Mouse (Mus musculus): ENCODE measurements at regions not wholly inside any gene's neighbourhood (a gene's known extent, or its start where the extent isn't known, plus 50 kb on each side); places are given as distances from the start of the nearest gene placed in this dataset.
A peak's percentile ranks its signal among the peaks of the same experiment; 100 is the strongest.

DNA sequence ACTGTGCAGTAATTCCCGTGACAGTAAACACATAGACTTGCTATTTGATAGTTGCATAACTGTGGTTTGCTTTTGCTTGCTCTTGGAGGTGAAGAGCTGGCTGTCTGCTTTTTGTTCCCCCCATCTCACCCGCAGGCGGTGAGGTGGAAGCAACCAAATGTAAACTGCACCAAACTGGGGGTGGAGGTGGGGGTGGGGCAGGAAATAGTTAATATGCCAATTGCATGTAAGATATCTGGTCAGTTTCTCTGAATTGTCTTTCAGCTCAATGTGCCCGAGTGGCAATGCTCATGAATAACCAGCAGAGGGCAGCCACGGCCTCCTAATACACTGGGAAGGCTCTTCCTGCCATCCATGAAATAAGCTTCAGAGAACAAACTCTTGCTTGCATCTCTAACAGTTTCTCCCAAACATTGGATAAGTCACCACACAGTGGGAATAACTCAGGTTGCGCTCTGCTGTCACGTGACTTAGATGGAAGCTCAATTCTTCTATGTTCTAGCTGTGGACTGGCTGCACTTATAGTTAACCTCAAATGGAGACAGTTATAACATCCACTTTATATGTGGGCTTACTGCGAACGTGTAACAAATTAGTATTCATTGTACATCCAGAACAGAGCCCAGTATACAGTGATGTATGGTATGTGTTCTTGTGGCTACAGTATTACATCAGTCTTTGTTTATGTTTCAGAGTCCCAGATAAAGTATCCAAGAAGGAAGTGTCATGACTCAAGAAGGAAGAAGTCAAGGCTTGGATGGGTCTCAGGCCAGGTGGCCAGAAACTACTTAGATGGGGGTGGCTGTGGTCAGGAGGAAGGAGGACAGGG, 62.0 kb upstream of the Egflam start:
- peak; percentile 94 for DNase-seq (ENCODE audit: low read depth, low spot score)

DNA sequence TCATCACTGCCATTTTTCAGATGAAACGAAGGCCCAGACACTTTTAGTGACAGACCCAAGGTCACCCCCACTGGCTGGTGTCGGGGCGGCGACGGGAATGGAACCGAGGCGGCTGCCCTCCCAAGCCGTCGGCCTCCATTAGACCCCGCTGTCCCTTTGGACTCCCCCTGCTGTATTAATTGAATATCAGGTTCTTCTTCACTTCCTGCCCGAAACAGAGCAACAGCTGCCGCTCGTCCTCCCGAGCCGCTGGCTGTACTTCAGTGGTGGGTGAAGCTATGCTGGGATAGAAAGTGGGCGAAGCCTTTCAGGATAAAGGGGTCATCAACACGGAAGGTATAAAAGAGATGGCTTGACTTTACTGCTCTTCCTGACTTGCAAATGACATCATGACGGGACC, 64.4 kb upstream of the Egflam start:
- DNase-seq (ENCODE audit: low read depth, low spot score) = no peak

DNA sequence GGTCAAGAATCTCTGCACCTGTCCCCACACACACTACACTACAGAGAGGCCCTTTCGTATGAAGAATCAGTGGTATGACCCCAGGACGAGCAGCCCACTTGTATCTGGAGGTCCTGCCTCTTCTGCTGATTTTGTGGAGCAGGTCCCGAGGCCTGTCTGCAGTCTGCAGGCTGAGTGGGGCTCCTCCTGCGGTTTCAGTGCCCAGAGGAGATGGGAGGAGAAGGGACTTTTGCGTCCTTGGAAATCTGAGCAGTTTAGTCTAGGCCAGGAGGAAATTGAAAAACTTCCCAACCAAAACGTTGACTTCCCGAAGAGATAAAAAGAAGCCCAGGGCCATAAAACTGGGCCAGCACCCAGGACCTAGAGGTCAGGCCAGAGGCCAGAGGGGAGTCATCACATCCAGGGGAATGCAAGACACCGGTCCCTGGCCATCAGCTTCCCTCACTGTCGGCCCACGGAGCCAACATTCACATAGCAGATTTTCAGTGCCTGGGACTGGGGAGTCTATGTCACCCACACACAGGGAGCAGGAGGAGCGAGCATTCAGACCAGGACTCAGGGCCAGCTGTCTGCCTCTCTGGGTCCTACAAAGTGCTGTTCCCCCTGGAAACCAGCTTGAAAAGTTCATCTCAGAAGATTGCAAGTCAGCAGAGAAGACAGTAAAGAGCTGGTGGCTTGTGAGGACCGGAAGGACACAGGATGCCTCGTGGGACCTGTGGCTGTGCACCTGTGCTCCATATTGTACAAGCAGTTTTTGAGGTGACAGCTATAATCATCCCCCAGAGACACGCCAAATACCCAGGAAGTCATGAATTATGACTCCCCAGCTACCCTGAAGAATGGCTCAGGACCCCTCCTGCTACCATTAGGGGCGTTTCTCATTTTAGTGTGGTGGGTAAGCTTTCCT, 65.5 kb upstream of the Egflam start:
- DNase-seq (ENCODE audit: low read depth, low spot score) = no peak

DNA sequence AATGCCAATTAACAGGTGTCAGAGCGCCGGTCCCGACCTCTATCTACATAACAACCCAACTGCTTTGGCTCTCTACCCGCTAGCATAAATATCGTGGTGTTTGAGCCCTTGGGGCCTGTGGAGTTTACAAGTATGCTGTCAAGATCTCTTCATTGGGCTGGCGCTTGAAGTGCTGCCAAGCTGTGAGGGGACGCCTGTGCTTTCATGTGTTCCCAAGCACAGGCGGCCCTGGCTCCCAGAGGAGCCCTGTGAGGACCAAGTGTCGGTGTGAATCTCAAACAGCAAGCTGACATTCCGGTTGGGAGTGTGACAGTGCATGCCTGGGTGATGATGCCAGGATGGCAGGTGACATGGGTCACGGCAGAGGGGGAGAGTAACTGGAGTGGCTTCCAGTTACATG, 82.0 kb upstream of the Egflam start:
- no peak for DNase-seq (ENCODE audit: low read depth, low spot score)

DNA sequence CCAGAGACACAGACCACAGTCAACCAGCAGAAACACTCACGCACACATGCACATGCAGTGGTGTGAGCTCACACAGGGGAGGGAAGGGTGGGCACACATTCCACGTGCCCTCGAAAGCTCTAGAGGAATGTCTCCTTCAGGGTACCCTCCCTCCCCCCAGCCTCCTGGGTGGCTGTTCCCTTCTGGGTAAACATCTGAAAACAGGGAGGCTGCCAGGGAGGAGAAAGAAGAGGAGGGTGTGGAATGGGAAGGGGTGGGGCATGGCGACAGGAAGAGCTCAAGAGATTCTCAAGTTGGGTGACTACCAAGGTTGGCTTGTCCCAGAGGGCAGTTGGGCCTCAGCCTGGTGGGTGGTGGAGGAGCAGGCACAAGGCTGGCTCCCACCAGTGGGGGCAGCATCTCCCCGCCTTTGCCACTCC, 82.6 kb upstream of the Egflam start:
- no peak for DNase-seq (ENCODE audit: low read depth, low spot score)

DNA sequence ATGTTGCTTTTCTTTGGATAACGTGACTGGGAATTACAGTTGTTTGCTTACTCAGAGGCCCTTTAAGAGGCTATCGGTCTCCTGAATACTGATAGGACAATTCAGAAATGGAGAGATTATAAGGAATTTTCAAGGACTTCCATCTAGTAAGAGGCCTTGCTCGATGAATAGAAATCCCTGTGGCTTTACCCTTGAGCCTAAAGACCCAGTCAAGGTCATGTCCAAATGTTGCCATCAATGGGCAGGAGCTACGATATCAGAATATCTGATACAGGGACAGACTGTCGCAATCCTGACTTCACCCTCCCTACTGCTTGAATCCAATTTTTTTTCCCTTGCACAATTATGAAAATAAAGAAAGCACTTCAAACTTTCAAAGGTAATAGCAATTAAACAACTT, 85.5 kb upstream of the Egflam start:
- no peak for DNase-seq (ENCODE audit: low read depth, low spot score)

DNA sequence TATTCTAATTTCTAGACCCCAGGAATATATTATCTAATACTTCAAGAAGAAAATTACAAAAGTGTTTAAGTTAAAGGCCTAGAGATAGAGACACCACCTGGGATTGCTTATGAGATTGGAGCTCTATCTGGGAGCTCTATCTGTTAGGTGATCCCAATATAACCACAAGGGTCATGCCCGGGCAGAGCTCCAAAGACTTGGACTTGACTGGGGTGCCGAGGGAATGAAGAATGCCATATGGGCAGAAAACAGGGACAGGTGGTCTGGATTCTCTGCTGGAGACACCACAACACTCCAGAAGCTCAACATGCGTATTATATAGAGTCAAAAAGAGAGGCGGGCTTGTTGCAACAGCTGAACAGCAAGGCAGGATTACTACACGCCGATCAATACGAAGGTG, 92.9 kb upstream of the Egflam start:
- no peak for DNase-seq (ENCODE audit: low read depth, low spot score)

DNA sequence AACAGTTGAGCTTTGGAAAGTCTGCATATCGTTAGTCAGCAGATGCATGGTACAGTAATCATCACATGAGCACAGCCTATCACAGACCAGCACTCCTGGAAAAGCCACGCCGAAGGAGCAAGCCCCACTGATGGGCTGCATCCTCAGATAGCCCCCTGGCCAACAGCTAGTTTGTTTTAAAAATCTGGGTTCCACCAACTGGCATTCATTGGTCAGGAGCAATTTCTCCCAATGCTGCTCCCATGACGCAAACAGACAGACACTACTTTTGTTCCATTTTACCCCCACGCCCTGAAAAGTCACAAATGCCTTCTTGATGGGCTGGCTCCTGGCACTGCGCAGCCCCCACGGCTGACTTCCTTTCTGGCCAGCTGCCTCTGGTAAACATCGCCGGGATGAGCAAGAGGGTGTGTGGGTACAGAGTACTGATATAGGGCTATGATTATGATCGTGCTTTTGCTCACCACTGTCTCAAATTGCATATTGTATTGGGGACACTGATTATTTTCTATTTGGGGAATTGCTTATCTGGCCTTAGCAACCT, 95.0 kb upstream of the Egflam start:
- DNase-seq (ENCODE audit: low read depth, low spot score) = peak; percentile 69

DNA sequence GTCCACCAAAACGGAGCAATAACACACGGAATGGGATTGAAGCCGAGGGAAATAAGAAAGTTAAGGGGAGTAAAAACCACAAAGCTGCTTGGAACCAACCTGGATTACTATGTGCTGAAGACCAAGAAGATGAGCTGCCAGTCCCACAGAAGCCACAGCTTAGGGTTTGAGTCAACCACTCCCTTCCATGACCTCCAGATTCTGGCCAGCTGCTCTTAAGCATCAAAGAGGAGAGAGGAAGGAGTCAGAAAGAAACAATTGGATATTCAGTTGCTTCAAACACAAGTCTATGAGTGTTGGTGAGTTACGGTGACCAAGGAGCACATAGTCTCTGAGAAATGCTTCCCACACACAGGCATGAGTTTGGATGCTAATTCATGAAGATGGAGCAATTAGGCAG, 99.7 kb upstream of the Egflam start:
- no peak for DNase-seq (ENCODE audit: low read depth, low spot score)

DNA sequence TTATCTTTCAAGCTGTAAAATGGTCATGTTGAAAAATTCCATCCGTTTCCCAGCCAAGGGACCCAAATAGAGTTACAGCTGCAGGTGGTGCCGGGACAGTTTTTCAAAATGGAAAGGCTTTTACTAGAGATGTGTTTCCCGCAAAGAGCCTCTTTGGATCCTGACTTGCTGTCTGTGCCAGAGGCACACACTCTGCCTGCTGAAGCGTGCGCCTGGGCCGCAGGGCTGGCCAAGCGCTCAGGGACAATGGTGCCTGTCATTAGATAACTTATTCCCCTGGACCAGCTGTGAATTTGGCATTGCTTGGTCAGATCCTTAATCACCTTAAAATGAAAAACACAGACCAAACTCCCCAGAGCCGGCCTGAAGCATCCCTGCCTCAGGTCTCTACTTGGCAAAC, 110.3 kb upstream of the Egflam start:
- no peak for DNase-seq (ENCODE audit: low read depth, low spot score)

DNA sequence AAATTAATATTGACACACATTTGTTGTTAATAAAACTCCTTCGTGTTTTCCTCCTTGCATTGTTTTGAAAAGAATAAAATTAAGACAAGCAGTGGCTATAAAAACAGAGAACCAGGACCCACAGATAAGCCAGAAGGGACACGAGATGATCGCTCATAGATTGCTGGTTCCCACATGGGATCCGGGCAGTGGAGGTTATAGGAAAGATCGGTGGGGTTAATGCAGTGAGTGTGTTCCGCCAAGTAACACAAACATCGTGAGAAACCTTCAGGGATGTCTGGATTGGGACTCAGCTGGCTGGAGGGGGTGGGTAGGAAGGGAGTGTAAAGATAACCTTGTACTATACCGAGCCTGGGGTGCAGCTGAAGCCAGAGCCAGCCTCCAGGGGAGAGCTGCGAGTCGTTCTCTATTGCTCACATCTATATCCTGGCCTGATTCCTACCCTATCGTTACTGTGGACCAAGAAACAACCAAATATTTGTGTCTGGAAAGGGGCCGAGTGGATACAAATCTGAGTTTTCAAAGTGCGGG, 116.6 kb upstream of the Egflam start:
- no peak for DNase-seq (ENCODE audit: low read depth, low spot score)

DNA sequence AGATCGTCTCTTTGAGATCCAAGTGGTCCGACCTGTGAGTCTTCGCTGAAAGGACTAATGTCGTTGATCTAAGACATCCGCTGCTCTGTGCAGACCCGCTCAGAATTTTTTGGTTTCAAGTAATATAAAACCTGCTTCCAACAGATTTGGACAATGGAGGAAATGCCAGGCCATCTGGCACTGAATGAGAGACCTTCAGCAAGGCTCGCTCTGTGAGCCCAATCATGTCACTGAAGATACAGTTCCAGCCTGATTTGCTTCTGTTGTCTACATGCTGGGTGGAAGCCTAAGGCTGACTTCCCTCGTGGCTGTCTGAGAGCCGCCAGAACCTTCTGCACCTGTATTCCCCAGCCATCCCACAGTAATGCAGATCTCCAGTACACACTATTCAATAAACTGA, 123.4 kb upstream of the Egflam start:
- DNase-seq (ENCODE audit: low read depth, low spot score) = no peak

DNA sequence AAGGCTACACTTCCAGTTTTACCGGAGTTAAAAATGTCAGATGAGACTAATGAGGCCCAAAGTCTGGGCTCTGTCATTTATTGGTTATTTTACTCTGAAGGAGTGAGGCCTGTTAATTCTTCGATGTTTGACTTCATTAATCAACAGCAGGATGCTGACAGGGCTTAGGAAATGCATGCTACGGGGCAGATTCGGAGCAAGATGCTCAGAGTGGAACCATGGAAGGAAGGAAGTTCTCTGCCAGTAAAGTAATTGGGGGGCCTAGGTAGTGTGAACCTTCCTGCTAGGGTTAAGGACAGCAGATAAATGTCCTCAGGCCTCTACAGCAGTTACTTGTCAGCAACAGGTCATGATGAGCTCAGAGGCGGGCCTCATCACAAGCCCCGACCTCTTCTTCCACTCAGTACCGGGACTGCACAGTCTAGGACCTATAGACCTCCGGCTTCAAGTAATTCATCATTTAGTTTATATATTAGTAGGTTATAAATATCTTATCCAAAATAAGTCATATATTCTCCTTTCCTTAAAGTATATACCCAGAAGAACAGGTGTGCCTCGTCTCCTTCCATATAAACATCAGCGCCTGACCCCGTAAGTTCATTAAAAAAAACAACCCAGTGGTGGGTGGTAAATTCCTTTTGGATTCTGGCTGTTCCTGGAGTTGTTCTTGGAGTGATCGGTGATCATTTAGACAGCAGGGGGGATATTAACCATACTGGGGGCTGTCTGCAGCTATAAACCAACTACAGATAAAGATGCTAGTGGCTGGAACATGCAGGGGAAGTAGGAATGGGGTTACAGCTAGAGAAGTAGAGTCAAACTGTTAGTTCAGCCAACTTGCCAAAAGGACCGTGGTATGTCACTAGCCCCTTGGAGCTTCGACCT, 124.9 kb upstream of the Egflam start:
- no peak for DNase-seq (ENCODE audit: low read depth, low spot score)

DNA sequence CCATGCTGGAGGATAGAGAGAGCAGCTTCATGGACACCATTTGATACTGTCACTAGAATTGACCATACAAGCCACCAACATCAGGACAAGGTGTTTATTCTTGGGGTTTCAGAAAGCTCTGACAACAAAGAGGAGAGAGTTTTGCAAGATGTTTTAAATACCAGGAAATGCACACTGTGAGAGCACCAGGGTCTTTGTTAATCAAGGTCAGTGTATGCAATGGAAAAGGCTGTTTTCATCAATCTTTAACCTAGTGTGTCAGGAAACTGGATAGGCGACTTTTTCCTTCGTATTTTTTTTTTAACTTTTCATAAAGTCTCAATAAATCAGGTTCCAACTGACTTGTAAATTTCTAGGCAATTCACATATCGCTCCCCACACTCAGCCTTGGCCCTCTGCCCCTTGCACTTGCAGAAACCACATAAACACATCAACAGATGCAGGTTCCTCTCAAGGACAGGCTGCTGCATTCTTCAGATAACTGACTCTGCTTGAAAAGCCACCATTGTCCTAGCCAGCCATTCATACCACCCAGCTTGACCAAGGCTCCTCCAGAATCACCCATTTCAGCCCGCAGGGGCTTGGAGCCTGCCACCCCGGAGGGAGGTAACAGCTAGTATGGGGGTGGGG, 132.9 kb upstream of the Egflam start:
- peak; percentile 30 for DNase-seq (ENCODE audit: low read depth, low spot score)

DNA sequence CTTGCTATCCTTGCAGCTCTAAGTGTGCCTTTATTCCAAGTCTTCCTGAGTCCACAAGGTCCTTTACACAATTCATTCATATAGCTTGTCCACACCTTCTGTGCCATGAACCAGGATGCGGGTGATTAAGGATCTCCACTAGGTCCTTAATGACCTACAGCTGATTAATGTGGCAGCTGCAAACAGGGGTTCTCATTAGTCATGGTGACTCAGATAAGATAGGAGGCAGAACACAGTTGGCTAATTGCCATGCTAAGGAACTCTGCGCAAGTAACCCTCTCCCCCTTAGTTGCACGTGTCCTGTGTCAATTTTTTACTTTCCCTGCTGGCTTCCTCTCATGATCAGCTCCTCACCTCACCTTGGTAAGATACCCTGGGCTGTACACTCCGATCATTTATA, 139.7 kb upstream of the Egflam start:
- no peak for DNase-seq (ENCODE audit: low read depth, low spot score)

DNA sequence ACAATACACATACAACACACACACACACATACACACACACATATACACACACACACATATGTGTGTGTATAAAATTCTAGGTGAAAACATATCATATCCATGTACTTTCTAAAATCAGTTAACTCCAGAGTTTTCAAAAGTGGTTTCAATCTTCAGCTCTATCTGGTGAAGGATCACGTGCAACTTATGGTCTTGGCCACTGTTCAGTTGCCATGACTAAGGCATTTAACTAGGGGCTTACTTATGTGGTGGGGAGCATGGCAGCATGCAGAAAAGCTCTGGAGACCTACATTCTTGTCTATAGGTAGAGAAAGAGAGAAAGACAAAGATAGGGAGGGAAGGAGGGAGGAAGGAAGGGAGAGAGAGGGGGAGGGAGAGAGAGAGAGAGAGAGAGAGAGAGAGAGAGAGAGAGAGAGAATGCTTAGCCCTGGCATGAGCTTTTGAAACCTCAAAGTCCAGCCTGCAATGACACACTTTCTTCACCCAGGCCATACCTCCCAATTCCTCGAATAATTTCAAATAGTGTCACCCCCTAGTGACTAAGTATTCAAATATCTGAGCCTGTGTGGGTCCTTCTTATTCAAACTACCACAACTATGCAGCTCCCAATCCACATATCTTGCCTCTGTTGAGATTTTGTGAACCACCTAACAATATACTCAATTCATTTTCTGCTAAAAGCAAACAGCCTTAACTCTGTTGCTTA, 155.1 kb upstream of the Egflam start:
- peak; percentile 71 for DNase-seq (ENCODE audit: low read depth, low spot score)

DNA sequence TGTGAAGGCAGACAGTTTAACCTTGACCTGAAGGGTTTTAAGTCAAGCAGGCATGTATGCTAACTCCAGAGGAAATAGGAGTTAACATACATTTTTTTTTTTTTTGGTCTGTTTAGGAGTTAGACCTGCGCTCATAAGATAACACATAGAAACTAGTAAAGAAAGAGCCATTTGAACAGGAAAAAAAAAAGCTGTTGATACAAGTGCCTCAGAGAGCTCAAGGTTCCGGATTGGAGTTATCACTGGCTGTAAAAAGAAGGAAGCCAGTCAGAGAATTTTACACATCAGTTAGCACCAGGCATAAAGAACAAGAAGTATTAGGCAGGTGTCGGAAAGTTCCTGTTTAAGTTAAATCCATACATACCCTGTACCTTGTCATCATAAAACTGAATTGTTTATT, 156.2 kb upstream of the Egflam start:
- DNase-seq (ENCODE audit: low read depth, low spot score) = no peak

DNA sequence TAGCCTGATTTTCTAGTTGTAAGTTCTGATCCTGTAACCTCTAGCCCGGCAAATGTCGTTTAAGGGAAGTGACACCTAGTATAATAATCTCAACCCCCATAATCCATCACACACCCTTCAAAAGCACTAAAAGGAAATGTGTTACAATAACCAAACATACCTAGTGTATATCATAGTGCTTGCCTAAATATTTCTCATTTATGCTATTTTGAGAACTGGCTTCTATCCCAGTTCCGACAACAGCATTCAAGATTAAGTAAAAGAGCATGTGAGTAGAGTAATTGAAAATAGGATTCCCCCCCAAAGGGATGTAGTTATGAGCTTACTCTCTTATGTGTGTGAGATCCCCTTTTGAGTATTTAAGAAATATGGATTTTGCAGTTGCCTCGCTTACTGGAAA, 165.1 kb upstream of the Egflam start:
- peak; percentile 34 for DNase-seq (ENCODE audit: low read depth, low spot score)

DNA sequence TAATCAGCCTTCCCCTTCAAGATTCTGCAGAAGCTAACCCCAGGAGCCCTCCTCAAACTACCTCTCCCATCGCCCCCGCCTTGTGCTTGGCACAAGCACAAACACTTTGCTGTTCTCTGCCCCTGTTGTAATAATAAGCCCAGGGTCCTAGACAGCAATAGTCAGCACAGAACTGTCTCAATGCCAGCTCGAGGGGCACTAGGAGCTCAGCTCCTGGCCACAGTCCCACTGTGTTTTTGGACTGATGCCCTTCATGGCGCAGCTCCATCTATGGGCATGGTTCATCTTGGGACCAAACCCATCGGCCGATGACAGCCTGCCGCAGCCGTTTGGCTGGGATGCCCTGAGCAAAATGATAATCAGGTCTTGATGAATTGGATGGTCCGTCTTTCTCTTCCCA, 165.5 kb upstream of the Egflam start:
- DNase-seq (ENCODE audit: low read depth, low spot score) = no peak

DNA sequence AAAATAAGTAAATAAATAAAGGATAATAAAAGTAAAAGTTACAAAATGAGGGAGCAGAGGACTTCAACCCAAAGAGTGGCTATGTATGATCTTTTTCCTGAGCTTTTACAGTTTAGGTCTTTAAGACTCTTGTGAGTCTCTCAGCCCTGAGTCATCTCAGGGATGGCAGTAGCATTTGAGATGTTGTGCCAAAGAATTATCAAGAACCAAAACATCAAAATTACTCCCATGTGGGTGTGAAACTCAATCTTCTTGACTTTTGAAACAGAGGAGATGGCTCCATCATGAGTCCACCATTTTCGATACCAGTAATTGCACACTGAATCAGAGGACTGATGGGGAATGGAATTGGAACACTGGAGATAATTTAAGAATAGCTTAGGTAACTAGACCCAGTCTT, 174.0 kb upstream of the Egflam start:
- DNase-seq (ENCODE audit: low read depth, low spot score) = peak; percentile 72
